Mouse (Mus musculus): ENCODE results near the gene Grsf1.

The Grsf1 gene

DNA sequence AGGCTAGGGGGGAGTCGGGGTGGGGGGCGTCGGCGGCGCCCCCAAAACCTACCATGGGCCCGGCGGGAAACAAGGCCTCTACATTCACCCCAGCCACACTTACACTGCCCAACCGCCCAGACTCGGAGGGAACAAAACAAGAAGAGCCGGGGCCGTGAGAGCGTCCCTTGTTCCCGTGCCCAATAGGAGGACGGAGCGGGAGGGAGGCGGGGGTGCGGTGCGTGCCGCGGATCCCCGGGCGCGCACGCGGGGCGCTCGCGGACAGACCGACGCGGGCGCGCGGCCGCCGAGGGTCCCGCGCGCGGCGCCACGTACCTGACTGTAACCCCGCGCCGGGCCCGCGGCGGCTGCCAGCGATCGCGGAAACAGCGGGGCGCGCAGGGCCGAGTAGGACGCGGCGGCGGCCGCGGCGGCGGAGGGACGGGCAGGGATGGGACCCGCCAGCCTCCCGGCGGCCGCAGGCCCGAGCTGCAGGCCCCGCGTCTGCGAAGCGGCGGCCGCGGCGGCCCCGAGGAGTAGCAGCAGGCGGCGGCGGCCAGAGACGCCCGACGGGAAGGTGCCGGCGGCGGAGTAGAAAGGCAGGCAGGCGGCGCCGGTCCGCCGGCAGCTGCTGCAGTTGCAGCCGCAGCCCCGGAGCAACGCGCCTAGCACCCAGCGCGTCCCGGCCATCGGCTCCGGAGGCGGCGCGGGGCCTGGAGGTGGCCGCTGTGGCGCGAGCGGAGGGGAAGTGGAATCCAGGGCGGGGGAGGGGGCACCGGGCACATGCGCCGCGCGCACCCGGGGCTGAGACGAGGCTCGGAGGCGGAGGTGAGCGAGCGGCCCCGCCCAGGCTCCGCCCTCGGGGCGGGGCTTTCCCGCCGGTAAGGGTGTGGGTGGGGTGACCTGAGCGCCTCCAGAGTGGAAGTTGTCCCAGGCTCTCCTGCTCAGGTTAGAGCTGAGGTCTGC, at the start of gene Grsf1:
Gene Grsf1, minus strand, starts transcription at position 729 of the 945 bp plus-strand sequence.
- DNase-seq (ENCODE audit: low spot score in 2 of 2) = peak; percentile 76 to 81

DNA sequence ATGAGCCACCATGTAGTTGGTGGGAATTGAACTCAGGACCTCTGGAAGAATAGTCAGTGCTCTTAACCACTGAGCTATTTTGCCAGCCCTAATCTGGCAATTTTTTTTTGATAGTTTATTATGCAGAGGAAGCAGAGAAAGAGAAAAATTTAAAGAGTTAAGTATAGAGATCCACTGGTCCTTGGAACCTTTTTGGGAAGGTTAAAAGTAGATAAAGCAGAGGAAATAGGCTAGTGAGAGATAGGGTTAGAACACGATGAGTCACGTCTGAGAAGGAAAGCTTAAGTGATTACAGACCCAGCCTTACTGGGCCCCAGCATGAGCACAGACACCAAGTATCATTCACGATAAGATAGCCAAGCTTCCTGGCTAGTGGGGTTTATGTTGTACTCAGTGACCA, 48.1 kb upstream of the Grsf1 start:
- no peak for DNase-seq (ENCODE audit: low spot score in 2 of 2)

DNA sequence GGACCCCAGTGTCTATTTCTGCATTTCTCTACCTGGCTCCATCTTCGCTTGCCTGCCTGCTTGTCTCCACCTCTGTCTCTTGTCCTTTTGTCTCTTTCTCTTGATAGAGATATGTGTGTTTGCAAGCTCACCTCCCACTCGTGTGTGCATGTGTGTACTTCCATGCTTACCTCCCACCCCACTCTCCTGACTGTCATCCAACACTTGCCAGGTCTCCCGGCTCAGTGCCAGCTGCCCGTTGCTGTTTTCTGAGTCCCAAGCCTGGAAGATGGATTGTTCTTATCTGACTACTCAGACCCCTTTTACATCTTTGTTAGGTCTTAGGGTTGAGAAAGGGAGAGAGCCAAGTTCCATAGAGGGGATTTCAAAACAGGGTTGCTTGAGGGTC, 46.2 kb upstream of the Grsf1 start:
- DNase-seq (ENCODE audit: low spot score in 2 of 2) = no peak

DNA sequence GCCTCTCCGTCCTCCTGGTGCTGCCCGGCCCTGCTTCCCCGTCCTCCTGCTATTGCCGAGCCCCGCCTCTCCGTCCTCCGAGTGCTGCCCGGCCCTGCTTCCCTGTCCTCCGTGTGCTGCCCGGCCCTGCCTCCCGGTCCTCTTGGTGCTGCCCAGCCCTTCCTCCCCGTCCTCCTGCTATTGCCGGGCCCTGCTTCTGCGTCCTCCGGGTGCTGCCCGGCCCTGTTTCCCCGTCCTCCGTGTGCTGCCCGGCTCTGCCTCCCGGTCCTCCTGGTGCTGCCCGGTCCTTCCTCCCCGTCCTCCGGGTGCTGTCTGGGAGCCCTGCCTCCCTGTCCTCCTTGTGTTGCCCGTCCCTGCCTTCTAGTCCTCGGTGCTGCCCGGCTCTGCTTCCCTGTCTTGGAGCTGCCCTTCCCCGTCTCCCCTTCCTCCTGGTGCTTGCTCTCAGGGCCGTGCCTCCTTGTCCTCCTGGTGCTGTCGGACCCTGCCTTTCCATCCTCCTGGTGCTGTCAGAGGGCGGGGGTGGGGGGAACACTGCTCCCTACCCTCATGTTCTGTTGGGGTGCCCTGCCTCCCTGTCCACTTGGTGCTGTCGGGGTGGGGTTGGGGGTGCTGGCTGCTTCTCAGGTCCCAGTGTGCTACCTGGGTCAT, 45.7 kb upstream of the Grsf1 start:
- DNase-seq (ENCODE audit: low spot score in 2 of 2) = peak in 1 of 2 experiments; percentile 19

DNA sequence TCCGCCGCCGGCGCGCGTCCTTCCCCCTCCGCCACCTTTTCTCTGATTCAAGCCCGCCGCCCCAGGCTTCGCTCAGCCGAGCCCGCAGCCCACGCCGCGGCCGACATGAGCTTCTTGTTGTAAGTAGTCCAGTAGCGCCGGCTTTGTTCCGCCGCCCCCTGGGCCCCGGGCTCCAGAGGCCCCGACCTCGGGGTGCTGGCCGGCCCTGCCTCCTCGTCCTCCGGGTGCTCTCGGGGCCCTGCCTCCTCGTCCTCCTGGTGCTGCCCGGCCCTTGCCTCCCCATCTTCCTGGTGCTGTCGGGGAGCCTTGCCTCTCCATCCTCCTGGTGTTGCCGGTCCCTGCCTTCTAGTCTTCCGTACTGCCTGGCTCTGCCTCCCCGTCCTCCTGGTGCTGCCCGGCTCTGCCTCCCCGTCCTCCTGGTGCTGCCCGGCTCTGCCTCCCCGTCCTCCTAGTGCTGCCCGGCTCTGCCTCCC, 45.1 kb upstream of the Grsf1 start:
- DNase-seq (ENCODE audit: low spot score in 2 of 2) = no peak

DNA sequence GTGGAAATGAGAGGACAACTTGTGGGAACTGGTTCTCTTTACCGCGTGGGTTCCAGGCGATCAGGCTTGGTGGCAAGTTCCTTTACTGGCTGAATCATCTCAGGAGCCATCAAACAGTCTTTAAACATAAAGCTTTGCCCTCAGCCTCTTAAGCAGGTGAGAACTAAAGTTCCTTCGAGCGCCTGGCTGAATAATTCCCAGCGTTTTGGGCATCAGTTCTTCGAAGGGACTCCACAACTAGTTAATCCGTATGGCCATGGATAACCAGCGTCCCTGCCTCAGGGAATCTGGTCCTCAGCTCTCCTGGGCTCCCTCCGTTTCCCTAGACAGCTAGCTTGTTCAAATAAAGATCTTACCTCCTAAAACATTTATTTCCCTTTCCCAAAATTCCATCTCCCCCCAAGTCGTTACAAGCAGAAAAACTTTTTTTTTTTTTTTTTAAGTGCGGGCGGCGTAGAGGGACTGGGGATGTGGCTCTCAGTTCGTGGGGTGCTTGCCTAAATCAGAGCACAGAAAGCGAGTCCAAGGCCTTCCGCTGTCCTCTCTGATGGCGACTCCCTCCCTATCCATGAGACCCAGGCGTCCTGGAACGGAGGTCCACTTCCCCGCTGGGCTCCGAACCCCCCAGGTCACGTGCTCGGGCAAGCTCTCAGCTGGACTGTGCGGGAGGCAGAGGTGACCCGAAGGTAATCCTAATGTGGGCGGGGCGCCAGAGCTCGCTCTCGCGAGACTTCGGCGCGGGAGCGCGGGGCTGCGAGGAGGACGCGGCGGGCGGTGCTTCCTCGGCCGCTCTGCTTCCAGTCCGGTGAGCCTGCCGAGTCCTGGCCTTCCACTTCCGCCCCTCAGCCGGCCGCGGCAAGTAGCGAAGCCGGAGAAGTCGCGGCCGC, 44.4 kb upstream of the Grsf1 start, which contains the start of gene Mob1b:
Gene Mob1b, plus strand, starts transcription at position 740 of the 887 bp plus-strand sequence.
- DNase-seq (ENCODE audit: low spot score in 2 of 2) = peak; percentile 90 to 95

DNA sequence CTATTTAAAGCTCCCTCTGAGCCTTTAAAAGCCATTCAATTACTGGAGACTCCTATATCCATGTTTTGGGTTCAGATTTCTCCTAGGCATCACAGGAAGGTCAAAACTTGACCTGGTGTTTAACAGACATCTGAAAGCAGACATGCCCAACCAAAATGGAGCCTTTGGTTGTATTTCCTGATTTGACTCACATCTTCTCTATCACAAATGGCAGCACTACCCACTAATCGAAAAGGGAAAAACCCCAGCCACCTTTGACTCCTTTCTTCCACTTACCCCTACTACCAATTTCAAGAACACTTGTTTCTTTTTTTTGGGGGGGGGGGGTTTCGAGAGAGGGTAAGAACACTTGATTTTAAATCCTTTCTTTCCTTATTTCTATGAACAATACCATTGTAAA, 41.0 kb upstream of the Grsf1 start:
- no peak for DNase-seq (ENCODE audit: low spot score in 2 of 2)

DNA sequence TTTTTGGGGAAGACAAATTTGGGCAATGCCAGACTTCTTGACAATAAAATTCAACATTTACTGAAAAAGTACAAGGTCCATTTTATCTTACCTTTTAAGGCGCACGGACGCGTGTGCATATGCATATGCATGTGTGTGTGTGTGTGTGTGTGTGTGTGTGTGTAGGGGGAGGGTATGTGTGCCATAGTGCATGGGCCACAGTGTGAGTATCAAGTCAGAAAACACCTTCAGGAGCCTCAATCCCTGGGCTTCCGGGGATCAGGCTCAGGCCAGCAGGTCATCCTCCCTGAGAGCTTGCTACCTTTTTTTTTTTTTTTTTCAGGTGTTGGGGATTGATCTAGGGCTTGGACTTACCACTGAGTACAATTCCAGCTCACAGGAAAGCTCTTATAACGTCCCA, 36.4 kb upstream of the Grsf1 start:
- no peak for DNase-seq (ENCODE audit: low spot score in 2 of 2)

DNA sequence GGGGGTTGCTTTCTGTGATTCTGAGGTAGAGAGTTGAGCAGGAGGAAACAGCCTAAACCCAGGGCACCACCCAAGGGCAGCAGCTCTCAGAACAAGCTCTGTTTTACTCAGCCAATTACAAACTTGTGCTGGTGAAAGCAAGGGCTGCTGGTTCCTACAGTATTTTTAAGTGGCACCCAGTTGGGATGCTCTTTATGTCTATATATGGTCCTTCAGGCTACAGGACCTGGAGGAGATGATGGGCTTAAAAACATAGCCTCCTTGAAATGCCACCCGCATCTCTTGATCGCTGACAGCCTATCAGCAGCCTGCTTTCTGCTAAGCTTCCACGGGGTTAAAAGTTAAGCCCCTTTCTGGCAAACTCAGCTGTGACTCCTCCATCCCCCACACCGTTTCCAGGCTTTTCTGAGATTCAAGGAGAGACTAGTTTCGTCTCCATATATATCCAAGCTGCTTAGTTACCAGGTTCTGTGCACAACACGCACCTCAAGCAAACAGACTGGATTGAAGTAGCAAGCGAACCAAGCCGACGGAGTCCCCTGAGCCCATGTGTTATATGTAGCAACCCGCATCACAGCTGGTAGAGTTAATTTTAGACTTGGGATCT, 35.8 kb upstream of the Grsf1 start:
- peak in 1 of 2 experiments; percentile 45 for DNase-seq (ENCODE audit: low spot score in 2 of 2)

DNA sequence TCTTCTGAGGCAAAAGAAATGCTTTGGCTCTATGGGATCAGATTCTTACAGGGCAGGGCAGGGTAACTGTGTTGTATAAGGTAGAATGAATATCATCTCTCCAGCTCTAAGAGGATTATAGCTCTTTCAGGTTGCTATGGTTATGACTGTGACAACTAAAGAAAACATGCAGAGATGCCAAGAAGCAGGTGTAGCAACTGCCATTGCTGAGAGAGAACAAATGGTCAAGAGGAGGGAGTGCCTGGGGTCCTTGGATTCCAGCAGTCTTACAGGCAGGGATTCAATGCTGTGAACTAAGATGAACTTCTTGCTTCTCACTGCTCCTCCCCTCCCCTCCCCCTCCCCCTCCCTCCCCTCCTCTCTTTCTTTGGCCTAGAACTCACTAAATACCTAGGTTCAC, 35.2 kb upstream of the Grsf1 start:
- DNase-seq (ENCODE audit: low spot score in 2 of 2) = no peak

DNA sequence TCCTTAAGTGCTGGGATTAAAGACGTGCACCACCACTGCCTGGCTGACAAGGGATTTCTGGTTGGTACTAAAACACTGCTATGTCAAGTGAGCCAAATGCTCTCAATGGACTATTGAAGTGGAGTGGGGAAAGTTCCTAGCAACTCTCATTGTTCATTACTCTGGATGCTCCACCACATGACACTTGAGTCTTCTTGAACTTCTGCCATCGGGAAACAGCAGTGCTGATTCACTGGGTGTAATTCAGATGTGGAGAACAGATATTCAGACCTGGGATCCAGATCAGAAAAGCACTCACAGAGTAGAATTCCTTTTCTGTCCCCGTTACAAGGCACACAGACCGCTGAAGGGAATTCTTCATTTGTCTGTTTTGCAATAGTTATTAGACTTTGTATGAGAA, 27.6 kb upstream of the Grsf1 start:
- no peak for DNase-seq (ENCODE audit: low spot score in 2 of 2)

DNA sequence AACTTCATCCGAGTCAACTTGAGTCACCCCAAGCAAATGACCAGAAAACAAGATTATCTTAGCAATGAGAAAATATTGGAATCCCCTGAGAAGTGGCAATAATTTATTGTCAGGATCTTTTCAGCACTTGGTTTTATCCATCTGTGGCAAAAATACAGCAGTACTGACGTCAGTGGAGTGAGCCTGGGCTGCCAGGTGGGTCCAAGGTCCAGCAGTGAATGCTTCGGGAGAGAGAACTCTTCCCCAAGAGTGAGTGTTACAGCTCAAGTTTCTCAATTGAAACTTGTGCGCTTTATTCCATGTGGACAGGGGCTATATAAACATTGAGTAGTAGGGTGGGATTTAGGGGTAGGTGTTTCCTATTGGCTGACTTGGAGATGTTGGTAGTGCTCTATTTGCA, 26.1 kb upstream of the Grsf1 start:
- DNase-seq (ENCODE audit: low spot score in 2 of 2) = no peak

DNA sequence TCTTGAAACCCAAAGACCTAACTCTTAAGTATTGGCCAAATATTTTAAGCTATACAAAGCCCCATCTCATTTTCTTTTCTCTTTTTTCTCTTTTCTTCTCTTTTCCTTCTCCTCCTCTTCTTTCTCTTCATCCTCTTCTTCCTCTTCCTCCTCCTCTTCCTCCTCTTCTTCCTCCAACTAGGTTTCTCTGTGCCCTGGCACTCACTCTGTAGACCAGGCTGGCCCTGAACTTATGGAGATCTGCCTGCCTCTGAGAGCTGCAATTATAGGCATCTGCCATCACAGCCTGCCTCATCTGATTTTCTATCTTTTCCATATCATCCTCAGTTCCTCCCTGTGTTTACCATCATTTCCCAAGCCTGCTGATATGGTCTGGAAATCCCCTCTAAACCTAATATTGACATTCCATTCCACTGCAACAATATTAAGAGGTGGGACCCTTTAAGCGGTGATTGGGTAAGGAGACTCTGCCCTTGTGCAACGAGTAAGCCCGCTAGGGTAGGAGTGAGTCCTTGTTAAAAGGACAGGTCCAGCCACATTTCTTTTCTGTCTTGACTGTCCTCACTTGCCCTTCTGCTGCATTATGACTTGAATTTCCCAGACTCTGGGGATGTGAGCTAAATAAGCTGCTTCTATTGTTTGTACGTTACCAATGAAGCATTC, 23.4 kb upstream of the Grsf1 start:
- no peak for DNase-seq (ENCODE audit: low spot score in 2 of 2)

DNA sequence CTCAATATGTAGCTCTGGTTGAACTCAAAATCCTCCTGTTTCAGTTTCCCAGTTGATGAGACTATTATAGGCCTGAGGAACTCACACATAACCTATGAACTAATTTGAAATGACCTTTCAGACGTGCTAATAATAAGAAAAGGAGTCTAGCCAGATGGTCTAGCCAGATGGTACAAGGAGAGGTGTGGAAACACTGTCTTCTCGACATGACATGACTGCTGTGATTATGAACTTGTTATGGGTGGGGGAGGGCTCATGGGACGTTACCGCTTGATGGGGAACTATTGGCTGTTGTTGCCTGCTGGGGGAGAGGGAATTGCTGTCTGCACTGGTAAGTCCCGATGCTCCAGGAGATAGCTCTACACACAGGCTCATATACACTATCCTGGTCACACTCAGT, 21.3 kb upstream of the Grsf1 start:
- no peak for DNase-seq (ENCODE audit: low spot score in 2 of 2)

DNA sequence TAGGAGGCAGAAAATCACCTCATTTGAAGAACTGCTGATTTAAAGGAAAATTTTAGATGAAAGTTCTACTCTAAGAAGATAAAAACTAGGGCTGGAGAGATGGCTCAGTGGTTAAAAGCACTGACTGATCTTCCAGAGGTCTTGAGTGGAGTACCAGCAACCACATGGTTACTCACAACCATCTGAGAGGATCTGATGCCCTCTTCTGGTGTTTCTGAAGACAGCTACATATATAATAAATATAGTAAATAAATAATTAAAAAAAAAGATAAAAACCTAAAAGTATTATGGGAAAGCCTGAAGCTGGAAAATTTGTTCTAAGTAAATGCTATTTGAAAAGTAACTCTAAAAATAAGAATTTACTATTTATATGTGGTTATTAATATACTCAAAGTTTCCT, 17.1 kb upstream of the Grsf1 start:
- DNase-seq (ENCODE audit: low spot score in 2 of 2) = no peak

DNA sequence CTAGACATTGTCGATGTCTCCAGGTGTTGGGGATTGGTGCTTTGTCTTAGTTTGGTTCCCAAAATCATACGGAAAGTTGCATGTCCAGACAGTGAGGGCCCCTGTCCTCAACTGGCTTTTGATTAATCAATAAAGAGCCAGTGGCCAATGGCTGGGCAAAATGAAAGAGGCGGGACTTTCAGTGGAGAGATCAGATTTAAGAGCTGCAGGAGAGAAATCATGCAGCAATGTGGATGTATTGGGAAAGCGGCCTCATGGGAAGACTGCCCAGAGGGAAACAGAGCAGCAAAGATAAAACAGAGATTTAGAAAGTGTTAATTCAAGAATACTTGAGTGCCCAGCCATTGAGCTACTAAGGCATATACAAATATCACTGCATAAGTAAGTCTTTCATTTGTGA, 16.6 kb upstream of the Grsf1 start:
- DNase-seq (ENCODE audit: low spot score in 2 of 2) = no peak

DNA sequence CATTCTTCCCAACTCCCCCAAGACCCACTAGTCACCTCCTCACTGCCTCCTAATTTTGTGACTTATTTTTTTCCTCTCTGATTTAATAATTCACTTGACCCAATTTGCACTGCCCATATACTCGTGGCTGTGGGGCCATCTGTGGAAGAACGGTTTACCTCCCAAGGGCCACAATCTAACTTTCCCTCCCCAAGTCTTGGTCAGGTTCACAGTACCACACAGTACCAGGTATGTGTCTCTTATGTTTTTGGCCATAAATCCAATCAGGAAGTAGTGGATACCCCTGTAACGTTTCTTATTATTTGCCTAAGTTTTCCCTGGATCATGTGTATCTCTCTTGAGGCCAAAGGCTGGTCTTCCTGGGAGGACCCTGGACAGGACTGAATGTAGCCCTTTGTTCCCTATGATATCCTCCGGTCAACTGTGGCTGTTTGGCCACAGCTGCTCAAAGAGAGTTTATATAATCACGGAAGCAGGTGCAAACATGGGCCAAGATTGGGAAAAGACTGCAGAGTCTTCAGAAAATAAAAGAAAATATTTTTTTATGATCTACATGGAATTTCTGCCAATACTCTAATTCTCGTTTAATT, 15.6 kb upstream of the Grsf1 start:
- no peak for DNase-seq (ENCODE audit: low spot score in 2 of 2)

DNA sequence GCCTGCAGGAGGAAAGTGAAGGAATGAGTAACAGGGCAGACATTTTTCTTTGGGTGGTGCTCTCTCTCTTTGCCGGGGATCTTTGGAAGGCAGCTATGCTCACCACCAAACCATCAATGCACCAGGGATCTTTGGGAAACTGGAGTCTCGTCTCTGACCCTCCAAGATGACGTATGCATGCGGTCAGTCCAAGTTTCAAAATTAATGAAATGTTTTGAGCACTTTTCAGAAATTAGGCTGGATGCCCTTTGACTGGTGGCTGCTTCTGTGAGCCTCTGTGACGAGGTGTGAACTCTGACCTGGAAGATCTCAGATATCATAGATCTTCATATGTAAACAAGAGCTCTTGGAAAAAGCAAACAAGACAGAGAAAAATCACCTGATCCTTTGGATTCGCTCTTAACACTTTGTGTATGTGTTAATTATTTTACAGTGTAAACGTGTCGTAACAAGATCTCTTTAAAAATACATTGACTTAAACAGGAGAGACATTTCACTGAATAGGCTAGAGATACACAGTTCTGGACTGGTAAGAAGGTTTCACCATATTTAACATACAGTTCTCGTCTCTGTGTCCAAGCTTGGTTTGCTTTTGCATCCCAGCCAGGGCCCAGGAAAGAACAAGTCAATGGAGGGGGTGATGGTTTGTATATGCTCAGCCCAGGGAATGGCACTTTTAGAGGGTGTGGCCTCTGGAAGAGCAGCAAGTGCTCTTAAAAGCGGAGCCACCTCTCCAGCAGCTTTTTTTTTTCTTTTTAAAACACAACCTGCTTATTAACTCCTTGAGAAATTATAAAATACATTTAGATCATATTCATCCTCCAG, 14.9 kb upstream of the Grsf1 start:
- no peak for DNase-seq (ENCODE audit: low spot score in 2 of 2)

DNA sequence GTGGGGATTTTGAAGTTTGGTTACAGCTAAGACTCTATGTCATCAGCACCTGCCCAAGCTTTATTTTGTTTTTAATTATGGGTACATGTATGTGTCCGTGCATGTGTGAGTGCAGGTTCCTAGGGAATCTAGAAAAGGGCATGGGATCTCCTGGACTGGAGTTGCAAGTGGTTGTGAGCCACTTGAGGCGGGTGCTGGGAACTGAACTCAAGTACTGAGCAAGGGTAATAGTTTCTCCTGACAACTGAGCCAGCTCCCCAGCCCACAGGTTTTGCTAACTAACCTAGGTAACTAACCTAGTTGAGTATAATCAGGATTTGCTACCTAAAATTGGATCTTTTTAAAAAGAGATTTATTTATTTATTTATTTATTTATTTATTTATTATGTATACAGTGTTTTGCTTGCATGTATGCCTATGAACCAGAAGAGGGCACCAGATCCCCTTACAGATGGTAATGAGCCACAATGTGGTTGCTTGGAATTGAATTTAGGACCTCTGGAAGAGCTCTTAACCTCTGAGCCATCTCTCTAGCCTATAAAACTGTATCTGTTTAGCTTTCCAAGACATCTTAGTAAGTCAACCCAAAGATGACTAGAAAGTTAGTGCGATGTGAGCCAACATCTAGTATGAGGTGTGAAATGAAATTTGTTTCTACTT, 13.4 kb upstream of the Grsf1 start:
- no peak for DNase-seq (ENCODE audit: low spot score in 2 of 2)
